Mouse (Mus musculus) embryonic fibroblast, embryonic 13.5 days (primary cell): ENCODE results near the gene Pld5. TPM values are rescaled to one million over a fixed set of nuclear protein-coding genes. Genes with fewer than 3 reads are reported as not detected.

ENCODE experiments used
- H3K27ac ChIP-seq: 2 replicates; pipeline ENCODE4 v1.5.1; 2012; ENCODE audit warnings: low read length, control low read depth, inconsistent platforms; ENCODE audit not compliant: insufficient read depth
- H3K4me1 ChIP-seq: 2 replicates; pipeline ENCODE4 v1.6.1; 2011; ENCODE audit warnings: low read length; ENCODE audit not compliant: control insufficient read depth, insufficient read depth
- H3K4me3 ChIP-seq: 2 replicates; pipeline ENCODE4 v1.5.1; 2011; ENCODE audit warnings: mild to moderate bottlenecking, control low read depth, low read length; ENCODE audit not compliant: insufficient read depth
- CTCF ChIP-seq: IDR thresholded peaks from 2 replicates; pipeline ENCODE4 v1.5.1; 2011; ENCODE audit warnings: mild to moderate bottlenecking, control low read depth, low read length, moderate library complexity, borderline replicate concordance; ENCODE audit not compliant: insufficient read depth
- POLR2A ChIP-seq: IDR thresholded peaks from 2 replicates; pipeline ENCODE4 v1.6.1; 2011; ENCODE audit warnings: low read depth, mild to moderate bottlenecking, control low read depth, low read length, moderate library complexity
- polyA plus RNA-seq: library from polyadenylated mRNA; stranded (reverse); fragments of >200 nt; gene quantifications from 2 replicates; pipeline ENCODE4 v1.2.4, GENCODE M21; 2011; ENCODE audit warnings: low read depth; ENCODE audit not compliant: missing spikeins, insufficient read length

Pld5 gene
- polyA plus RNA-seq, 1 experiment, result 1.3 TPM

DNA sequence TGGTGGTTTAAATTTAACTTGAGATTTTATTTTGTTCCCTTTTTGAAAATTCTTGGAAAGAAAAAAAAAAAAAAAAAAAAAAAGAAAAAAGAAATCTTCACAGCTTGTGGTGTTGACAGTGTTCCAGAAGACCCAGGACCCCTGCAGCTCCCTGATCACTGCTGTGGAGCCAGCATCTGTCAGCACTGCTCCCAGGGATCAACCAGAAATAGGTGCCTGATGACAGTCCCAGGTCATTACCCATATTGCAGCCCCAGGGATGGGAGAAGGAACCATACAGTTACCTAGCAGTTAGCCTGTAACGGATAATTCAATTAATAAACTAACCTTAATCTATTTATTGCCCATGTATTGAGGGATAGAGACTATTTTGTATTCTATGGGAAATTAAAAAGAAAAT, 250.6 kb downstream of the Pld5 start:
- TF ChIP-seq CTCF (no peak), POLR2A (no peak)
- H3K27ac ChIP-seq, result no peak overlapping the region
- H3K4me1 ChIP-seq, result no peaks in the 10 kb centered on the region
- no peak overlapping the region for H3K4me3 ChIP-seq

DNA sequence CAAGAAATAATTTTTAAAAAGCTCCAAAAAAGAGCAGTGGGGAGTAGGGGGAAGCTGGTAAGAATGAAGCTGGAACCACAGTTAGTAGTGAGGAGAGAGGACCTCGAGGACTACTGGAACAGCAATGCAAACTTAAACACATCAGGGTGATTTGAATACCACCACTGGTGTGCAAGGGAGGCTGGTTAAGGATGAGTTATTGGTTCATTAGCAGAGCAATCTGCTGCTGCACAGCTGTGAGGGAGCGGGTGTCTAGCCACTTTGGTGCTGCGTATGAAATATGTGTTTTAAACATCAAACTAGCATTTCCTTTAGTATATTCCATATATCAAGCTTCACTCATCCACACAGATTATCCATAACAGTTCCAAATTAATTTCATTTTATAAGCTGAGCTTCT, 256.6 kb downstream of the Pld5 start:
- no peak overlapping the region for H3K27ac ChIP-seq
- TF ChIP-seq CTCF (no peak), POLR2A (no peak)
- H3K4me1 ChIP-seq, result no peaks in the 10 kb centered on the region
- no peak overlapping the region for H3K4me3 ChIP-seq

DNA sequence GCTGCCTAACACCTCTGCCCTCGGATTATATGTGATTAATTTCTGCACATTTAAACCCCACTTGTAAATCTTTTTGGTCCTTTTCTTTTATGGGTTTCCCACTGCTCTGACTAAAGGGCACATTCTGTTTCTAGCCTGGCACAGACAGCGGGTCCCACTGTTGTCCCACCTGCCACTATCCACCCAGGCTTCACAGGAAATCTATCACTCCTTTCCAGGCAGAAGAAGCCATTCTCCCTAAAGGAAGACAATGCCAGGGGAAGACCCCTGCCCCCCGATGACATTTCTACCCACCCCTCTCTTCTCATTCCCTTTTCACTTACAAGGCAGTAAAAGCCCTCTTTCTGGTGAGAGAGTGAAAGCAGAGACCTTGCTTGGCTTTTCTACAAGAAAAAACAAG, 259.0 kb downstream of the Pld5 start:
- no peak overlapping the region for H3K27ac ChIP-seq
- no peaks in the 10 kb centered on the region for H3K4me1 ChIP-seq
- H3K4me3 ChIP-seq, result no peak overlapping the region
- TF ChIP-seq CTCF (no peak), POLR2A (no peak)

DNA sequence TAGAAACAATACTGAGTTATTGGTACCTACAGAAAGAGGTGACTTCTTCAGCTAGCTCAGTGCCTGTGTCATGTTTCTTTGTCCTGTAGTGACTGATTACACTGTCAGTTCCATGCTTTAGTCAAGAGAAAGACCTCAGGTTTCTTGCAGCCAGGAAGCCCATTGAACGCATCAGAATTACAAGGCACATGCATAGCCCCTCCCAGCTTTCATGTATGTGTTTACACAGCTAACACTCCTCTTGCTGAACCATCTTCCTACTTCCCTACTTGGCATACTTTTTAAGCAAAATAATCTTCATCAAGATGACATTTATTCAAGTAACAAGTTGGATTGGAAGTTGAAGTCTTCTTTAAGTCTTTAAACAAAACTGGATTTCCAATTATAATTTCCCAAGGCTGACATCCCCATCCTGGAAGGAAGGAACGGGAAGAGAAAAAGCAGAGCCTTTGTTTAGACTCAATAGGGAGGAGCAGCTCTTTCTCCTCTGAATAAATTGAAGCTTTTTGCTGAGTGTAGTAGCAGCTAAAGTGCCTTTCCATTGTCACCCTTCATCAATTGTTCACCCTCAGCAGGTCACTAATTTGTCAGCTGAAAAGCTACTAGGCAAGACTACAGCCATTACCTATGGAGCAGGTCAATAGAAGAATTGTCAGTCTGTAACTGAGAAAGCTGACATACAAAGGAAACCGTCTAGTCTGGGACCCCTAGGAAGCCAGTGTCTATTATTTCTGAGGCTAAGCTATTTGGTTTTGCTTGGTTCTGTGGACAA, 261.4 kb downstream of the Pld5 start:
- Histone ChIP-seq H3K4me1 (no peaks in the 10 kb centered on the region), H3K4me3 (no peak overlapping the region), H3K27ac (no peak overlapping the region)
- TF ChIP-seq POLR2A (no peak), CTCF (no peak)

DNA sequence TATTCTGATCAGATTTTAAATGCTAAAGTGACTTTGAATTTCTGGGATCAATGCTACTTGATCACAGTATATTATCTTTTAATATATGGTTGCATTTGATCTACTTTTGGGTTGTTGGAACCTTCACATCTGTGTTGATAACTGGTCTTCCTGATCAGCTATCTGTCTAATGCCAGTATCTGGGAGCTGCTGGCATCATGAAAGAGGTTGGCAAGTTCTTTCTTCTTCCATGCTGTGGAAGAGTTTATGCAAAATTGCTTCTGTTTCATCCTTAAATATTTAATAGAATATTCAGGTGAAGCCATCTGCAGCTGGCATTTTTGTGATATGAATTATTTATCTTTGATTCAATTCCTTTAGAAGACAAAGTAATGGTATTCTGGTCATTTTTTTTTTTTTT, 263.6 kb downstream of the Pld5 start:
- TF ChIP-seq CTCF, result no peak
- TF ChIP-seq POLR2A, result no peak
- Histone ChIP-seq H3K27ac (no peak overlapping the region), H3K4me3 (no peak overlapping the region), H3K4me1 (no peaks in the 10 kb centered on the region)

DNA sequence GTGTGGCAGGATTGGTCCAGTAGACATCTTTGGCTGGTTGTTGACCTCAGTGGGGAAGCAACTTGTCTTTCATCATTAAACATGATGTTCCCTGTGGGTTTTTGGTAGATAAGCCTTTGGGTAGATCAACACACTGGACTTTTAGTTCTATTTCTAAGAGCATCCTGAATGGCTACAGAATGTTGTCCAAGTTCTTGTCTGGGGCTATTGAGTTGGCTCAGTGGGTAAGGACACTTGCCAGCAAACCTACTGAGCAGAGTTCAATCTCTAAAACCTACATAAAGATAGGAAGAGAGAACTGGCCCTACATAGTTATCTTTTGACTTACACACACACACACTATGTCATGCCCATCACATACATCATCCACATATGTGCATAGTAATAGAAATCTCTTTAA, 264.0 kb downstream of the Pld5 start:
- Histone ChIP-seq H3K27ac (no peak overlapping the region), H3K4me3 (no peak overlapping the region), H3K4me1 (no peaks in the 10 kb centered on the region)
- TF ChIP-seq CTCF (no peak), POLR2A (no peak)

DNA sequence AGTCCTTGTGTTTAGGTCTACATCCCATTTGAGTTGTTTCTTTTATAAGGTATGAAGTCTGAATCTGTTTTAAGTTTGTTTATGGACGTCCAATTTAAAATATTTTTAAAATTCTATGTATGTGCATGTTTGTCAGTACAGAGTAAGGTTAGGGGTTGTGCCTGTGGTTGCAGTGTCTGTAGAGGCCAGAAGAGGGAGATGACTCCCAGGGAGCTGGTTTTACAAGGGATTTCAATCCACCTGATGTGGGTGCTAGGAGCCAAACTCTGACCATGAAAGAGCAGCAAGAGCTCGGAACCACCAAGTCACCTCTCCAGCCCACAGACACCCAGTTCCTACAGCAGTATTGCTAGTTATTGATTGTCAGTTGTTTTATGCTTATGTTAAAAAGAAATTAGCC, 266.7 kb downstream of the Pld5 start:
- TF ChIP-seq POLR2A (no peak), CTCF (no peak)
- Histone ChIP-seq H3K27ac (no peak overlapping the region), H3K4me1 (no peaks in the 10 kb centered on the region), H3K4me3 (no peak overlapping the region)

DNA sequence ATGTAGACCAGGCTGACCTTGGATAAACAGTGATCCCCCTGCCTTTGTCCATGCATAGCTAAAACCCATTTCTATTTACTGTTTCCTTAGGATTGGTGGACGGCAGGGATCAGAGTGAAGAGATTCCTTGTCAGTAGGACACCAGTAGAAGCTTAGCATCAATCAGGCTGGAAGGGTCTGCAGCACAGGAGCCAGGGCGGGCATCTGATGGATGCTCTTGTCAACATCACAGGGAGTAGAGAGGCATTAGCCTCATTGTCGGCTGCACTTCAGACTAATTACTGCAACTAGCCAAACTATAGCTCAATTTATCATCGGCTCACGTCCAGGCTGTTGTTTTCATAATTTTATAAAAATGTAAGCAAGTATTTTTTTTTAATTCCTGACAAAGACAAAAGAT, 274.5 kb downstream of the Pld5 start:
- no peak overlapping the region for H3K4me3 ChIP-seq
- H3K27ac ChIP-seq, result no peak overlapping the region
- H3K4me1 ChIP-seq, result no peaks in the 10 kb centered on the region
- TF ChIP-seq POLR2A, result no peak
- TF ChIP-seq CTCF, result no peak

DNA sequence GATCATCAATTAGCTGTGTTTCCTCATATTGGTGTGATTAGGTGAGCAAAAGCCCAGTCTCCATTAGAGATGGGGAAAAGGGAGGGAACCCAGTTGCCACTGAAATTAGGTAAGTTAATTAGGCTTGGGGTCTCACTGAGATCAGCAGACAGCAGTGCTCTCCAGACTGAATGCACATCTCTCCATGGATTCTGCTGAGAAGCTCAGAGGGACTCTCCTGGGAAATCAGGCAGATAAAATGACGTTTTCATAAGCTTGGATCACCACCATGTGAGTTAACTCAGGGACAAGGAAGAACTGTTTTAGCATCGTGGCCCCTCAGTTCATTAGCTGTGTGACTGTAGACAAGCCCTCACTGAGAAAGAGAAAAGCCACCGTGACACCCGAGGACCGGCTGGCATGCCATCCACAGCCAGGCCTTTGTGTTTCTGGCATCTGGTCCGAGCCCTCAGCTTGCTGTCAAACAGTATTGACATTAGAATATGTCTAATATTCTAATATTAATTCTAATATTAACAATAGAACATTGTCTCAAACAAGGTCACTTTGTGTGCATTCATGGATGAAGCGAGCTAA, 277.9 kb downstream of the Pld5 start:
- TF ChIP-seq POLR2A (no peak), CTCF (no peak)
- Histone ChIP-seq H3K4me1 (no peaks in the 10 kb centered on the region), H3K4me3 (no peak overlapping the region), H3K27ac (no peak overlapping the region)

DNA sequence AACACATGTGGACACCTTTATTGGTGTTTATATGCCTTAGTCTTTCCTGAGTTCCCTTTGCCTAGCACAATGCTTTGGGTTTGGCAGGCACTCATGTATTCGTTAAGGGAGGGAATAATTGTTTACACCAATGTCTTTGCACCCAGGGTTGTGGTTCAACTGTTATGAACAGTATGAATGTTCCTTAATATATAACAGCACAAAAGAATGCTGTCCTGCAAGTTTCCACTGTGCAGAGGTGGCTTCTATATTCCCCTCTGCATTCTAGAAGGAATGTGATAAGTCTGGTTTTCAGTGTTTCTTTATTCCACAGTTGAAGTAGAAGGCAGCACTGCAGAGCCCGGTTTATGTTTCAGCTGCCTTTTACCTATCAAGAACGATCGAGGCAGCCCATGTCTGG, 286.2 kb downstream of the Pld5 start:
- no peak overlapping the region for H3K27ac ChIP-seq
- H3K4me1 ChIP-seq, result no peaks in the 10 kb centered on the region
- H3K4me3 ChIP-seq, result no peak overlapping the region
- TF ChIP-seq POLR2A (no peak), CTCF (no peak)
